Mouse (Mus musculus): ENCODE measurements at regions not wholly inside any gene's neighbourhood (a gene's known extent, or its start where the extent isn't known, plus 50 kb on each side); places are given as distances from the start of the nearest gene placed in this dataset.

- in situ Hi-C loops (cut with MboI; ENCODE audit: low sequenced_read_pairs) = no loop called here
Measured at GRCm38 (mm10) chr13:63757061-63757460, 58.0 kb upstream of the Ercc6l2 start.

GRCm38 (mm10) chr13:63761542-63761941 is 53.5 kb upstream of the Ercc6l2 start:
- in situ Hi-C loops (cut with MboI; ENCODE audit: low sequenced_read_pairs) = no loop called here
